Mouse (Mus musculus): ENCODE data around the gene Ppt2. TPM values are rescaled to one million over a fixed set of nuclear protein-coding genes. Genes with fewer than 3 reads are reported as not detected.

The Ppt2 gene
- polyA plus RNA-seq, 1 experiment from 2014 or later, result 108 TPM

DNA sequence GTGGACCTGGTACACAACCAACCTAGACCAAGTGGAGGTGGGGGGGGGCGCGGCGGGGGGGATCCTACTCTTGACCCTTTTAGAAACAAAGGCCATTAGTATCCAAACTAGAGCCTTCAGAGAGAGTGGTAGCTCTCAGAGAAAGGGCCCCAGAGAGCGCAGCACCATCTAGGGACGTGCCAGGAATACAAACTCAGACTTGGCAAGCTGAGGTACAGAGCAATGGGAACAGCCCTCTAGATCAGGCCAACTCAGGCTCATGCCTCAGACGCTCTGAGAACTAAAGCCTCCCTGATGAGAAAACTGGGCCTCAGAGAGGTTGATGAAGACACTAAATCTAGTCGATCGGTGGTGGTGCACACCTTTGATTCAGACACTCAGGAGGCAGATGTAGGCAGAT is 43.2 kb downstream of the Ppt2 start:
- in situ Hi-C loops (cut with MboI; ENCODE audit: low pct_unique_long_range_greater_than_20kb), result no loop called here
- ChIA-PET POLR2A (interaction anchor here (0.7 kb wide), 1 partner anchor 20 kb away, joined by 9 read pairs; no protein-coding TSS in a partner anchor), CTCF (interaction anchor here (1.7 kb wide), 1 partner anchor 30 kb away, joined by 5 read pairs; no protein-coding TSS in a partner anchor)
- TF ChIP-seq CTCF (IDR thresholded peaks at IDR 0.05), result no peak
- DNase-seq (ENCODE audit: low read depth, low spot score), result no peak
- no peaks in the 10 kb centered on the region for H3K27me3 ChIP-seq
- no peak for ATAC-seq

DNA sequence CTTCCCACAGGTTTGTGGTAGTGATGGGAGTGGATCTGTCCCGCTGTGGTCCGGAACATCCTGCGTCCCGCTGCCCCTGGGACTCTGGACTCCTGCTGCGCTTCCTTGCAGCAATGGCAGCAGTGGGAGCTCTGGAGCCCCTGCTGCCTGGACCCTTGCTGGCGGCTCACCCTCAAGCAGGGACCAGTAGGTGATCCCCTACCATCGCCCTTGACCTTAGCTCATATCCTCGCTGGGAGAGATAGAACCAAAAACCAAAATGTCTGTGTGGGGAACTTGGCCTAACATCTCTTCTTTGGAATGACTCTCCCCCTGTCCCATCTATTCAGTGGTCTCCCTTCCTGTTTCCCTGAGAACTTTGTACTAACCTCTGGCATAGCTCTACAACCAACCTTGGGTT is 44.5 kb downstream of the Ppt2 start:
- CTCF ChIA-PET, result no interaction called here

DNA sequence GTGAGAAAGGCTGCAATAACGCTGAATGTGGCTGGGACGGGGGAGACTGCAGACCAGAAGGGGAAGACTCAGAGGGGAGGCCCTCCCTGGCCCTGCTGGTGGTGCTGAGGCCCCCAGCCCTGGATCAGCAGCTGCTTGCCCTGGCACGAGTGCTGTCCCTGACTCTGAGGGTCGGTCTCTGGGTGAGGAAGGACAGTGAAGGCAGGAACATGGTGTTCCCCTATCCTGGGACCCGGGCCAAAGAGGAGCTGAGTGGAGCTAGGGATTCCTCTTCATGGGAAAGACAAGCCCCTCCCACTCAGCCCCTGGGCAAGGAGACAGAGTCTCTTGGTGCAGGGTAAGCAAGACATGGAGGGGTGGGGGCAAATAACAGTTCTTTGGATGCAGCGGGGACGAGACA is 44.9 kb downstream of the Ppt2 start:
- ATAC-seq (no peak), DNase-seq (ENCODE audit: low read depth, low spot score) (no peak)
- in situ Hi-C loops (cut with MboI; ENCODE audit: low pct_unique_long_range_greater_than_20kb), result no loop called here
- CTCF ChIA-PET, result interaction anchor here (1.0 kb wide), 1 partner anchor 21 kb away, joined by 3 read pairs; no protein-coding TSS in a partner anchor
- H3K27me3 ChIP-seq, result no peaks in the 10 kb centered on the region
- POLR2A ChIA-PET, result no interaction called here
- TF ChIP-seq CTCF (IDR thresholded peaks at IDR 0.05), result no peak

More for the DNA sequence above, 44.5 kb downstream of the Ppt2 start:
- DNase-seq (ENCODE audit: low read depth, low spot score) (no peak), ATAC-seq (no peak)
- in situ Hi-C loops (cut with MboI; ENCODE audit: low pct_unique_long_range_greater_than_20kb), result no loop called here
- POLR2A ChIA-PET, result no interaction called here
- no peak for TF ChIP-seq CTCF (IDR thresholded peaks at IDR 0.05)
- no peaks in the 10 kb centered on the region for H3K27me3 ChIP-seq

DNA sequence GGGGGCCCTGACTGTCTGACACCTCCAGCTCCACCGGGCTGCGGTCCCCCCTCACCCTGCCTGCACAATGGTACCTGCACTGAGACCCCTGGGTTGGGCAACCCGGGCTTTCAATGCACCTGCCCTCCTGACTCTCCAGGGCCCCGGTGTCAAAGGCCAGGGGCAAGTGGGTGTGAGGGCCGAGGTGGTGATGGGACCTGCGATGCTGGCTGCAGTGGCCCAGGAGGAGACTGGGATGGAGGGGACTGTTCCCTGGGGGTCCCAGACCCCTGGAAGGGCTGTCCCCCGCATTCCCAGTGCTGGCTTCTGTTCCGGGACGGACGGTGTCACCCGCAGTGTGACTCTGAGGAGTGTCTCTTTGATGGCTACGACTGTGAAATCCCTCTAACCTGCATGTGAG is 45.8 kb downstream of the Ppt2 start:
- in situ Hi-C loops (cut with MboI; ENCODE audit: low pct_unique_long_range_greater_than_20kb), result no loop called here
- POLR2A ChIA-PET, result interaction anchor here (0.7 kb wide), 1 partner anchor 336 kb away, joined by 3 read pairs; no protein-coding TSS in a partner anchor
- no peak for ATAC-seq
- DNase-seq (ENCODE audit: low read depth, low spot score), result no peak
- H3K27me3 ChIP-seq, result no peaks in the 10 kb centered on the region
- CTCF ChIA-PET, result interaction anchor here (1.0 kb wide), 1 partner anchor 20 kb away, joined by 3 read pairs; no protein-coding TSS in a partner anchor
- TF ChIP-seq CTCF (IDR thresholded peaks at IDR 0.05), result no peak

DNA sequence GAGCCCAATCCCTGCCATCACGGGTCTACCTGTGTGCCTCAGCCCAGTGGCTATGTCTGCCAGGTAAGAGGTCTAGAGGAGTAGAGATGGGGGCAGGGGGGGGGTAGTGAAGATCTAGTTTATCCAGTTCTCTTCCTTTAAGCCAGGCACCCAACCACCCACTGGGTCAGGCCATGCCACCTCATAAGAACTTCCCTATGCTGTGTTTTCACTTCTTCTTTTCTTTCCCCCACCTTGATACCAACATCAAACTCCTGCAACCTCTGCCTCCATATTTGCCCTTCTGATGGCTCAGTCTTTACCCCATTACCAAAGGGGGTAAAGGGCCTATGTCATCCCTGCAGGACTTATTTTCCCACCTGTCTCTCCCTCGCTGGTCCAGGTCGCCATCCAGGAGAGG is 50.2 kb downstream of the Ppt2 start:
- no peak for TF ChIP-seq CTCF (IDR thresholded peaks at IDR 0.05)
- DNase-seq (ENCODE audit: low read depth, low spot score), result no peak
- in situ Hi-C loops (cut with MboI; ENCODE audit: low pct_unique_long_range_greater_than_20kb), result no loop called here
- peaks cover 9% of the 10 kb centered on the region for H3K27me3 ChIP-seq
- no peak for ATAC-seq
- ChIA-PET CTCF (no interaction called here), POLR2A (no interaction called here)

DNA sequence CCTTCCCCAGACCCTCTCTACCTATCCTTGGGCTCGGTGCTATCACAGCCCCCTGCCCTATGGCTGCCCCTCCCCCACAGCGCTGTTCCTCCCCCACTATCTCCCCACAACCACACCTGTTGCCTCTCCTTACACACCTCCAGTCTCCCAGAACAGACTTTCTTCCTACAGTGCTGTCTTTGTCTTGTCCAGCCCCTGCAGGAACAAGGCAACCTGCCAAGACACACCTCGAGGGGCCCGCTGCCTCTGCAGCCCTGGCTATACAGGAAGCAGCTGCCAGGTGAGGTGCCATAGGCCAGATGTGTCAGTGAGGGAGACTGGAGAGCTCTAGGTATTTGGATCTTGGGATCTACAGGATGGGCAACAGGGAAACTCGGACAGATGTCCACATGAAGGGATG is 51.7 kb downstream of the Ppt2 start:
- POLR2A ChIA-PET, result no interaction called here
- no peak for TF ChIP-seq CTCF (IDR thresholded peaks at IDR 0.05)
- DNase-seq (ENCODE audit: low read depth, low spot score) (no peak), ATAC-seq (no peak)
- in situ Hi-C loops (cut with MboI; ENCODE audit: low pct_unique_long_range_greater_than_20kb), result no loop called here
- CTCF ChIA-PET, result no interaction called here
- peaks cover 9% of the 10 kb centered on the region for H3K27me3 ChIP-seq

DNA sequence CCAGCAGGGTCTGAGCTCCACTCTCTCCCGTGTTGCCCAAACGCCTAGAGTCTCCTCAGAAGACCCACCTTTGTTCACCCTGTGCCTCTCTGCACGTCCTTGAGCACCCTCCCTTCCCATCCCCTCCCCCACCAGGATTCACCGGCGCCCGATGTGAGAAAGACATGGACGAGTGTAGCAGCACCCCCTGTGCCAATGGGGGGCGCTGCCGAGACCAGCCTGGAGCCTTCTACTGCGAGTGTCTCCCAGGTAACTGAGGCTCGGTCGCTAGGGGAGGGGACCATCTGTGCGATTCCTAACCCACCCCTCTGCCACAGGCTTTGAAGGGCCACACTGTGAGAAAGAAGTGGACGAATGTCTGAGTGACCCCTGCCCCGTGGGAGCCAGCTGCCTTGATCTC is 55.9 kb downstream of the Ppt2 start:
- no peak for TF ChIP-seq CTCF (IDR thresholded peaks at IDR 0.05)
- ChIA-PET POLR2A (no interaction called here), CTCF (interaction anchor here (1.4 kb wide), 1 partner anchor 48 kb away, joined by 5 read pairs; no protein-coding TSS in a partner anchor)
- H3K27me3 ChIP-seq, result peaks cover 26% of the 10 kb centered on the region
- ATAC-seq, result no peak
- no peak for DNase-seq (ENCODE audit: low read depth, low spot score)
- in situ Hi-C loops (cut with MboI; ENCODE audit: low pct_unique_long_range_greater_than_20kb), result no loop called here

DNA sequence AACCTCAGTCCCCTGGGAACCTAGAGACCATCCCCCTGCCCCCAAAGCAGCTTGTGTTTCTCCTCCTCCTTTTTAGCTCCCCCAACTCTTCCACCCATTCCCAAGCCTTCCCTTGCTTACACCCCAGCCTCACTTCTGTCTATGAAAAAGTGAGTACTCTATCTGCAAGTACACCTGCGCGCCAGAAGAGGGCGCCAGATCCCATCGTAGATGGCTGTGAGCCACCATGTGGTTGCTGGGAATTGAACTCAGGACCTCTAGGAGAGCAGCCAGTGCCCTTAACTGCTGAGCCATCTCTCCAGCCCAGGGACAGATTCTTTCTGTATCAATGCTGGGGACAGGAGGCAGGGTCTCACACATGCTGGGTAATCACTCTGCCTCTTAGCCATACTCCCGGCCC is 56.4 kb downstream of the Ppt2 start:
- ATAC-seq, result no peak
- no peak for TF ChIP-seq CTCF (IDR thresholded peaks at IDR 0.05)
- peaks cover 31% of the 10 kb centered on the region for H3K27me3 ChIP-seq
- CTCF ChIA-PET, result interaction anchor here (1.4 kb wide), 1 partner anchor 49 kb away, joined by 5 read pairs; no protein-coding TSS in a partner anchor
- POLR2A ChIA-PET, result no interaction called here
- no peak for DNase-seq (ENCODE audit: low read depth, low spot score)
- in situ Hi-C loops (cut with MboI; ENCODE audit: low pct_unique_long_range_greater_than_20kb), result no loop called here

DNA sequence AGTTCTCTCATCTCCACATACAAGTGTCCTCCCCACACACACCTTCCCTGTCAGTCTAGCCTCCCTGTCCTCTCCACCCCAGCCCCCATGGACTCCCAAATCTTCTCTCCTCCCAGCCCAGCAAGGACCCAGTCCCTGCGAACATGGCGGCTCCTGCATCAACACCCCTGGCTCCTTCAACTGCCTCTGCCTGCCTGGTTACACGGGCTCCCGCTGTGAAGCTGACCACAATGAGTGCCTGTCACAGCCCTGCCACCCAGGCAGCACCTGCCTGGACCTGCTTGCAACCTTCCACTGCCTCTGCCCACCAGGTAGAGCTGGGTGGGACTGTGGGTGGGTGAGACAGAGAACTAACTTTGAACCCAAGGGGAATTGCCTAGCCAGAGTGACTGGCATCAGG is 58.4 kb downstream of the Ppt2 start:
- in situ Hi-C loops (cut with MboI; ENCODE audit: low pct_unique_long_range_greater_than_20kb), result no loop called here
- CTCF ChIA-PET, result no interaction called here
- no peak for ATAC-seq
- POLR2A ChIA-PET, result no interaction called here
- H3K27me3 ChIP-seq, result peaks cover 49% of the 10 kb centered on the region
- no peak for DNase-seq (ENCODE audit: low read depth, low spot score)
- no peak for TF ChIP-seq CTCF (IDR thresholded peaks at IDR 0.05)

DNA sequence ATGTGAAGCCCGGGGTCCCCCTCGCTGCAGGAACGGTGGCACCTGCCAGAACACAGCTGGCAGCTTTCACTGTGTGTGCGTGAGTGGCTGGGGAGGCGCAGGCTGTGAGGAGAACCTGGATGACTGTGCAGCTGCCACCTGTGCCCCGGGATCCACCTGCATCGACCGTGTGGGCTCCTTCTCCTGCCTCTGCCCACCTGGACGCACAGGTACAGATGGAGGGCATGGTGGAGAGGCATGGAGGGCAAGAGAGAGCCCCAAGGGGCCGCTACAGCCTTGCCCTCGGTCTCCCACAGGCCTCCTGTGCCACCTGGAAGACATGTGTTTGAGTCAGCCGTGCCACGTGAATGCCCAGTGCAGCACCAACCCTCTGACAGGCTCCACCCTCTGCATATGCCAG is 59.9 kb downstream of the Ppt2 start:
- ATAC-seq, result no peak
- ChIA-PET POLR2A (no interaction called here), CTCF (no interaction called here)
- in situ Hi-C loops (cut with MboI; ENCODE audit: low pct_unique_long_range_greater_than_20kb), result no loop called here
- H3K27me3 ChIP-seq, result peaks cover 43% of the 10 kb centered on the region
- DNase-seq (ENCODE audit: low read depth, low spot score), result no peak
- TF ChIP-seq CTCF (IDR thresholded peaks at IDR 0.05), result no peak

DNA sequence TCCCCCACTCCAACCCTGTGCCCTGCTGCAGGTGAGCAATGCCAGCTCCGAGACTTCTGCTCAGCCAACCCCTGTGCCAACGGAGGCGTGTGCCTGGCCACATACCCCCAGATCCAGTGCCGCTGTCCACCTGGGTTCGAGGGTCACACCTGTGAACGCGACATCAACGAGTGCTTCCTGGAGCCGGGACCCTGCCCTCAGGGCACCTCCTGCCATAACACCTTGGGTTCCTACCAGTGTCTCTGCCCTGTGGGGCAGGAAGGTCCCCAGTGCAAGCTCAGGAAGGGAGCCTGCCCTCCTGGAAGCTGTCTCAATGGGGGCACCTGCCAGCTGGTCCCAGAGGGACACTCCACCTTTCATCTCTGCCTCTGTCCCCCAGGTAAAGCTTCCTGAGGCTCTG is 61.0 kb downstream of the Ppt2 start:
- DNase-seq (ENCODE audit: low read depth, low spot score) (no peak), ATAC-seq (no peak)
- ChIA-PET CTCF (interaction anchor here (1.1 kb wide), 1 partner anchor 13 kb away, joined by 3 read pairs; no protein-coding TSS in a partner anchor), POLR2A (no interaction called here)
- no peak for TF ChIP-seq CTCF (IDR thresholded peaks at IDR 0.05)
- in situ Hi-C loops (cut with MboI; ENCODE audit: low pct_unique_long_range_greater_than_20kb), result no loop called here
- peaks cover 42% of the 10 kb centered on the region for H3K27me3 ChIP-seq

Other genes with a start within 250 kb of the Ppt2 start
- gene BC051142, start 229.7 kb downstream of the Ppt2 start, polyA plus RNA-seq (2021), result not detected
- gene Btnl4, start 151.2 kb downstream of the Ppt2 start, polyA plus RNA-seq (2021), result not detected
- gene Btnl6, start 111.2 kb downstream of the Ppt2 start, polyA plus RNA-seq (2021), result not detected
- gene Notch4, start 64.2 kb downstream of the Ppt2 start, polyA plus RNA-seq (2021), result 0.87 TPM
- 0.35 TPM for gene Gpsm3, start 38.7 kb downstream of the Ppt2 start, polyA plus RNA-seq (2021)
- gene Pbx2, start 37.2 kb downstream of the Ppt2 start, polyA plus RNA-seq (2021), result 59.7 TPM
- 1.2 TPM for gene Ager, start 30.6 kb downstream of the Ppt2 start, polyA plus RNA-seq (2021)
- 69.1 TPM for gene Rnf5, start 24.8 kb downstream of the Ppt2 start, polyA plus RNA-seq (2021)
- gene Agpat1, start 24.2 kb downstream of the Ppt2 start, polyA plus RNA-seq (2021), result 128 TPM
- 2.5 TPM for gene Egfl8, start 12.5 kb downstream of the Ppt2 start, polyA plus RNA-seq (2021)
- 6.7 TPM for gene Prrt1, start 1.0 kb upstream of the Ppt2 start, polyA plus RNA-seq (2021)
- gene Fkbpl, start 16.3 kb upstream of the Ppt2 start, polyA plus RNA-seq (2021), result 22.5 TPM
- gene Atf6b, start 18.6 kb upstream of the Ppt2 start, polyA plus RNA-seq (2021), result 88.4 TPM
- gene Tnxb, start 42.0 kb upstream of the Ppt2 start, polyA plus RNA-seq (2021), result 0.50 TPM
- gene C4b, start 115.4 kb upstream of the Ppt2 start, polyA plus RNA-seq (2021), result 1.1 TPM
- not detected for gene Cyp21a1, start 176.1 kb upstream of the Ppt2 start, polyA plus RNA-seq (2021)
- 50.8 TPM for gene Stk19, start 208.4 kb upstream of the Ppt2 start, polyA plus RNA-seq (2021)
- 34.4 TPM for gene Dxo, start 208.5 kb upstream of the Ppt2 start, polyA plus RNA-seq (2021)
- 69.3 TPM for gene Skiv2l, start 221.7 kb upstream of the Ppt2 start, polyA plus RNA-seq (2021)
- gene Nelfe, start 221.9 kb upstream of the Ppt2 start, polyA plus RNA-seq (2021), result 73.2 TPM
- gene Cfb, start 234.0 kb upstream of the Ppt2 start, polyA plus RNA-seq (2021), result 3.1 TPM